ENCODE assay signal across 23 mouse cellular contexts in the genomic region with DNA sequence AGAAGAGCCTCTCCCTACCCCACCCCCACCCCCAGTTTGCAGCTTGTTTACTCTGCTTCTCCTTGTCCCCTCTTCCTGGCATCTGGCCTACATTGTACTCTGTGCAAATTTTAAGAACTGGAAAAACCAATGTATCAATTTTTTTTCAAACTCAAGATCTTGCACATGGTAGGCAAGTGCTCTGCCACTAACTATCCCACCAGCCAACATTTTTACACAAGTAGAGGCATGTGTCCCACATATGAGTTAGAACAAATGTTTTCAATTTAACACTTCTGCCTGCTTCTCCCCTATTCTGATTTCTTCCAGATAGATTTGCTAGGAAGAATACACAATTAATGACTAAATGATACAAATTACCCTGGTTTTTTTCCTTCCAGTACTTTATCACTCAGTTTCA. TPM values are rescaled to one million over a fixed set of nuclear protein-coding genes. Genes with fewer than 3 reads are reported as not detected.
"Had no signal": no experiment of that assay in that cellular context is flagged by ENCODE, and none has a peak within 500 bp of the region (broad histone marks: within the 10 kb centered on the region; RNA-seq: fewer than 3 reads in every experiment).

No protein-coding gene starts in this region.

- H3K27me3 ChIP-seq: lung, embryonic 15.5 days; midbrain, embryonic 12.5 days; neural tube, embryonic 13.5 days; neural tube, embryonic 15.5 days had no signal

- H3K9me3 ChIP-seq: lung, embryonic 15.5 days; midbrain, embryonic 10.5 days; midbrain, embryonic 12.5 days; neural tube, embryonic 13.5 days; neural tube, embryonic 15.5 days had no signal

- H3K4me3 ChIP-seq: lung, embryonic 15.5 days; midbrain, embryonic 10.5 days; midbrain, embryonic 12.5 days; myocyte; neural tube, embryonic 13.5 days; neural tube, embryonic 15.5 days had no signal

- H3K4me2 ChIP-seq: lung, embryonic 15.5 days; midbrain, embryonic 12.5 days; neural tube, embryonic 13.5 days; neural tube, embryonic 15.5 days had no signal

- DNase-seq: lung, adult 18-20 months; lung, postnatal 4 days; midbrain, embryonic 14.5 days; retina, postnatal 1 day; right cerebral cortex, adult 18-20 months; right cerebral cortex, postnatal 25 days; right cerebral cortex, postnatal 4 days; spleen, adult 18-20 months; thymus, adult 18-20 months; thymus, postnatal 14 days; thymus, postnatal 36 days had no signal

- H3K4me1 ChIP-seq: lung, embryonic 15.5 days had no signal

- H3K36me3 ChIP-seq: lung, embryonic 15.5 days; midbrain, embryonic 10.5 days; midbrain, embryonic 12.5 days; neural tube, embryonic 13.5 days; neural tube, embryonic 15.5 days had no signal

- H3K27ac ChIP-seq: lung, embryonic 15.5 days; midbrain, embryonic 10.5 days; midbrain, embryonic 12.5 days; neural tube, embryonic 13.5 days; neural tube, embryonic 15.5 days had no signal

- ATAC-seq: lung, postnatal 0 days; midbrain, embryonic 16.5 days had no signal

- H3K9ac ChIP-seq: lung, embryonic 15.5 days; midbrain, embryonic 12.5 days; neural tube, embryonic 13.5 days; neural tube, embryonic 15.5 days had no signal

RNA-seq across cellular contexts. Expression of a gene that starts 49.3 kb away (rescaled TPM):
- total RNA-seq: megakaryocyte, adult 5-6 weeks; megakaryocyte-erythroid progenitor cell, adult 5-6 weeks had no signal
- polyA plus RNA-seq: midbrain, embryonic 14.5 days; myocyte; neural tube, embryonic 13.5 days; small intestine, adult 2 months; stomach, embryonic 14.5 days had no signal
